Mouse (Mus musculus) forebrain, embryonic 14.5 days (tissue): ENCODE measurements around the gene Ambp. TPM values are rescaled to one million over a fixed set of nuclear protein-coding genes. Genes with fewer than 3 reads are reported as not detected.

Experiments used
- ATAC-seq: fragments of 200-750 bp; cut with Nextera tagmentation; 2 replicates; pipeline ENCODE4 v1.8.0; 2017; ENCODE audit warnings: mild to moderate bottlenecking, moderate library complexity
- DNase-seq: peaks from one replicate; pipeline ENCODE4 v3.0.0-alpha.2; 2015; ENCODE audit warnings: low spot score
- H3K27ac ChIP-seq: fragments of 300-500 bp; sonication (generic); 2 replicates; pipeline ENCODE4 v1.5.1; 2014; ENCODE audit warnings: low read depth, mild to moderate bottlenecking, control low read depth, low read length, moderate library complexity
- H3K27me3 ChIP-seq: fragments of 300-500 bp; sonication (generic); replicated peaks from 2 replicates; pipeline ENCODE4 v1.6.1; 2014; ENCODE audit warnings: low read length, control low read depth, mixed read lengths; ENCODE audit not compliant: control insufficient read depth, insufficient read depth
- H3K36me3 ChIP-seq: fragments of 300-500 bp; sonication (generic); 2 replicates; pipeline ENCODE4 v1.6.1; 2014; ENCODE audit warnings: low read length, control low read depth; ENCODE audit not compliant: control insufficient read depth, insufficient read depth
- H3K4me1 ChIP-seq: fragments of 300-500 bp; sonication (generic); 2 replicates; pipeline ENCODE4 v1.6.1; 2014; ENCODE audit warnings: antibody characterized with exemption, low read length, control low read depth; ENCODE audit not compliant: control insufficient read depth, insufficient read depth
- H3K4me2 ChIP-seq: fragments of 300-500 bp; sonication (generic); 2 replicates; pipeline ENCODE4 v1.6.1; 2014; ENCODE audit warnings: mild to moderate bottlenecking, control low read depth, low read length
- H3K4me3 ChIP-seq: fragments of 300-500 bp; sonication (generic); 2 replicates; pipeline ENCODE4 v1.5.1; 2014; ENCODE audit warnings: low read depth, low read length, control low read depth
- H3K9ac ChIP-seq: fragments of 300-500 bp; sonication (generic); 2 replicates; pipeline ENCODE4 v1.6.1; 2014; ENCODE audit warnings: mild to moderate bottlenecking, low read length, control low read depth, moderate library complexity
- H3K9me3 ChIP-seq: fragments of 300-500 bp; sonication (generic); replicated peaks from 2 replicates; pipeline ENCODE4 v1.6.1; 2016; ENCODE audit warnings: low read length, control low read depth, mixed read lengths; ENCODE audit not compliant: control insufficient read depth
- WGBS: fragments of 180-500 bp; shearing (Covaris S2); extraction: QIAGEN DNeasy Blood & Tissue Kit; methylation state at CpG from one replicate; pipeline ENCODE4 v1.1.7; 2014; 5-methylcytosine and 5-hydroxymethylcytosine counted together
- polyA plus RNA-seq: library from polyadenylated mRNA; unstranded; fragments of >200 nt; fragmentation: Nextera tagmentation; extraction: Ambion mirVana; gene quantifications from 2 replicates; pipeline ENCODE4 v1.2.1, GENCODE M21; 2014

Gene Ambp
- polyA plus RNA-seq, 1 experiment from 2014 or later: not detected

- no peaks in the 10 kb centered on the region for H3K27me3 ChIP-seq
- H3K27ac ChIP-seq: no peak overlapping the region
- H3K4me2 ChIP-seq: no peak overlapping the region
- H3K36me3 ChIP-seq: no peaks in the 10 kb centered on the region
- ATAC-seq (no peak), DNase-seq (no peak)
- no peaks in the 10 kb centered on the region for H3K4me1 ChIP-seq
- WGBS: 90% methylated on average over 4 of the region's 4 CpGs
- no peak overlapping the region for H3K4me3 ChIP-seq
- no peaks in the 10 kb centered on the region for H3K9me3 ChIP-seq
- H3K9ac ChIP-seq: no peak overlapping the region
These were observed 15.5 kb upstream of the Ambp start for GRCm38 (mm10) chr4:63170061-63170460.

- Histone ChIP-seq H3K27me3 (no peaks in the 10 kb centered on the region), H3K4me2 (no peak overlapping the region), H3K4me3 (no peak overlapping the region), H3K9ac (no peak overlapping the region), H3K27ac (no peak overlapping the region), H3K36me3 (no peaks in the 10 kb centered on the region), H3K4me1 (no peaks in the 10 kb centered on the region), H3K9me3 (no peaks in the 10 kb centered on the region)
- ATAC-seq: no peak
- 82% methylated on average over 5 of the region's 5 CpGs for WGBS
- no peak for DNase-seq
These were observed 11.7 kb upstream of the Ambp start for GRCm38 (mm10) chr4:63166323-63166722.

- no peaks in the 10 kb centered on the region for H3K27me3 ChIP-seq
- WGBS: 91% methylated on average over 4 of the region's 4 CpGs
These were observed 11.0 kb upstream of the Ambp start for GRCm38 (mm10) chr4:63165636-63166035.

GRCm38 (mm10) chr4:63158961-63159592 is 4.5 kb upstream of the Ambp start:
- Histone ChIP-seq H3K36me3 (no peaks in the 10 kb centered on the region), H3K4me1 (no peaks in the 10 kb centered on the region), H3K9ac (no peak overlapping the region), H3K27ac (no peak overlapping the region), H3K27me3 (no peaks in the 10 kb centered on the region), H3K4me2 (no peak overlapping the region), H3K9me3 (no peaks in the 10 kb centered on the region), H3K4me3 (no peak overlapping the region)
- peak; percentile 88 for ATAC-seq
- peak; percentile 94 for DNase-seq
- 17% methylated on average over 5 of the region's 5 CpGs for WGBS

More at GRCm38 (mm10) chr4:63165636-63166035, 11.0 kb upstream of the Ambp start:
- no peak overlapping the region for H3K4me2 ChIP-seq
- H3K27ac ChIP-seq: no peak overlapping the region
- no peak for ATAC-seq
- no peaks in the 10 kb centered on the region for H3K36me3 ChIP-seq
- no peak for DNase-seq
- H3K9me3 ChIP-seq: no peaks in the 10 kb centered on the region
- H3K9ac ChIP-seq: no peak overlapping the region
- no peaks in the 10 kb centered on the region for H3K4me1 ChIP-seq
- H3K4me3 ChIP-seq: no peak overlapping the region

GRCm38 (mm10) chr4:63158192-63158591 is 3.6 kb upstream of the Ambp start:
- H3K27me3 ChIP-seq: no peaks in the 10 kb centered on the region
- H3K4me3 ChIP-seq: no peak overlapping the region
- WGBS: 88% methylated on average over 7 of the region's 7 CpGs
- no peaks in the 10 kb centered on the region for H3K36me3 ChIP-seq
- ATAC-seq (no peak), DNase-seq (no peak)
- H3K9ac ChIP-seq: no peak overlapping the region
- no peaks in the 10 kb centered on the region for H3K4me1 ChIP-seq
- no peaks in the 10 kb centered on the region for H3K9me3 ChIP-seq
- no peak overlapping the region for H3K4me2 ChIP-seq
- no peak overlapping the region for H3K27ac ChIP-seq

GRCm38 (mm10) chr4:63156726-63157634 is 2.4 kb upstream of the Ambp start:
- no peaks in the 10 kb centered on the region for H3K9me3 ChIP-seq

GRCm38 (mm10) chr4:63155596-63155995 is 997 bp upstream of the Ambp start:
- no peak for DNase-seq
- 62% methylated on average over 2 of the region's 2 CpGs for WGBS
- Histone ChIP-seq H3K4me1 (no peaks in the 10 kb centered on the region), H3K4me3 (no peak overlapping the region), H3K27me3 (no peaks in the 10 kb centered on the region), H3K36me3 (no peaks in the 10 kb centered on the region), H3K4me2 (no peak overlapping the region), H3K9ac (no peak overlapping the region), H3K27ac (no peak overlapping the region), H3K9me3 (no peaks in the 10 kb centered on the region)
- no peak for ATAC-seq

More at GRCm38 (mm10) chr4:63156726-63157634, 2.4 kb upstream of the Ambp start:
- DNase-seq (no peak), ATAC-seq (no peak)
- no peak overlapping the region for H3K9ac ChIP-seq
- no peaks in the 10 kb centered on the region for H3K27me3 ChIP-seq
- H3K36me3 ChIP-seq: no peaks in the 10 kb centered on the region
- H3K4me3 ChIP-seq: no peak overlapping the region
- H3K4me2 ChIP-seq: no peak overlapping the region
- no peak overlapping the region for H3K27ac ChIP-seq
- no peaks in the 10 kb centered on the region for H3K4me1 ChIP-seq
- 64% methylated on average over 8 of the region's 8 CpGs for WGBS

GRCm38 (mm10) chr4:63154028-63154427 is 571 bp downstream of the Ambp start:
- H3K9ac ChIP-seq: no peak overlapping the region

GRCm38 (mm10) chr4:63151127-63151526 is 3.5 kb downstream of the Ambp start:
- ATAC-seq (no peak), DNase-seq (no peak)
- no peaks in the 10 kb centered on the region for H3K36me3 ChIP-seq
- WGBS: 94% methylated on average over 6 of the region's 6 CpGs
- H3K9me3 ChIP-seq: no peaks in the 10 kb centered on the region
- H3K9ac ChIP-seq: no peak overlapping the region
- no peaks in the 10 kb centered on the region for H3K4me1 ChIP-seq
- no peaks in the 10 kb centered on the region for H3K27me3 ChIP-seq
- H3K4me3 ChIP-seq: no peak overlapping the region
- H3K4me2 ChIP-seq: no peak overlapping the region
- H3K27ac ChIP-seq: no peak overlapping the region

More at GRCm38 (mm10) chr4:63154028-63154427, 571 bp downstream of the Ambp start:
- Histone ChIP-seq H3K27ac (no peak overlapping the region), H3K4me3 (no peak overlapping the region), H3K4me1 (no peaks in the 10 kb centered on the region), H3K9me3 (no peaks in the 10 kb centered on the region), H3K27me3 (no peaks in the 10 kb centered on the region), H3K36me3 (no peaks in the 10 kb centered on the region), H3K4me2 (no peak overlapping the region)
- 64% methylated on average over 4 of the region's 4 CpGs for WGBS
- DNase-seq: no peak
- ATAC-seq: no peak
